ENCODE assay signal across 8 mouse cellular contexts in genomic region chr3:142281093-142281445, GRCm38 (mm10).
DNase-seq lines count a peak whose midpoint lies in the region; ATAC-seq and TF ChIP-seq lines count a peak whose summit lies in the region.

No protein-coding gene starts in this region.

- no peaks in the 10 kb centered on the region for H3K79me2 ChIP-seq in CH12.LX (replicated peaks; ENCODE audit: control insufficient read depth, extremely low read depth, insufficient read depth, poor library complexity, severe bottlenecking)

- DNase-seq in heart, postnatal 0 days (ENCODE audit: low spot score) = peak; percentile 51
- DNase-seq in heart, postnatal 14 days = no peak
- DNase-seq in CH12.LX (ENCODE audit: extremely low read depth) = peak; percentile 55
- DNase-seq in adipocyte (ENCODE audit: low spot score) = no peak
- DNase-seq in gastrocnemius, postnatal 4 days (ENCODE audit: low spot score in 2 of 2) = no peak
- no peak for DNase-seq in left cerebral cortex, postnatal 25 days (ENCODE audit: low spot score in 2 of 2)

- H3K4me1 ChIP-seq in heart, postnatal 0 days (ENCODE audit: control insufficient read depth, insufficient read depth) = peaks cover 20% of the 10 kb centered on the region
- H3K4me1 ChIP-seq in CH12.LX (ENCODE audit: control insufficient read depth in 1 of 2, insufficient read depth in 2 of 2) = peaks cover 0 to 16% of the 10 kb centered on the region in 2 experiments; a peak in 2 of 4 replicates

- no peak for TF ChIP-seq POLR2A in CH12.LX (IDR thresholded peaks at IDR 0.05; ENCODE audit: low read depth, low read length)

- peak; percentile 79 for ATAC-seq in heart, postnatal 0 days (ENCODE audit: insufficient read depth, low read depth)
- ATAC-seq in granulocyte monocyte progenitor cell, adult 5-6 weeks (replicated peaks; ENCODE audit: poor library complexity, severe bottlenecking) = peak; percentile 75
- 0 out of 2 replicates have a peak, but pooled peaks have one; percentile 28 for ATAC-seq in monocyte, adult 5-6 weeks (replicated peaks; ENCODE audit: insufficient number of reproducible peaks, low FRiP score, low TSS enrichment, poor library complexity, severe bottlenecking)

- intact Hi-C loops in heart, postnatal 14 days (cut with DNase I) = loop anchor here (2.0 kb wide), 1 partner anchor 196 kb away; no protein-coding TSS in a partner anchor
- intact Hi-C loops in left cerebral cortex, postnatal 25 days (cut with DNase I) = no loop called here

- no peak overlapping the region; the same call in 1 of the 2 replicates for H3K4me2 ChIP-seq in heart, postnatal 0 days (ENCODE audit: low read depth, low read length)
- H3K4me2 ChIP-seq in CH12.LX (ENCODE audit: insufficient read depth, low read depth, poor library complexity, severe bottlenecking) = no peak overlapping the region

- H3K9me3 ChIP-seq in heart, postnatal 0 days (replicated peaks; ENCODE audit: control insufficient read depth, low read length) = no peaks in the 10 kb centered on the region
- H3K9me3 ChIP-seq in CH12.LX (replicated peaks; ENCODE audit: low read length) = peaks cover 5% of the 10 kb centered on the region

- in situ Hi-C loops in CH12.LX (cut with MboI; ENCODE audit: low pct_ligation_motif_present, low pct_unique_long_range_greater_than_20kb, low sequenced_read_pairs) = loop anchor here (25.0 kb wide), 1 partner anchor 431 kb away; the partner anchor contains the start of gene Kyat3

- TF ChIP-seq RAD21 in CH12.LX (IDR thresholded peaks at IDR 0.05; ENCODE audit: low read depth, low read length) = no peak

- no peak for TF ChIP-seq EP300 in heart, postnatal 0 days (IDR thresholded peaks at IDR 0.05; ENCODE audit: low read depth)
- no peak for TF ChIP-seq EP300 in CH12.LX (IDR thresholded peaks at IDR 0.05; ENCODE audit: low read length)

- 0 out of 2 replicates have a peak overlapping the region, but pooled peaks have one; percentile 41 for H3K27ac ChIP-seq in heart, postnatal 0 days (ENCODE audit: low read depth)
- H3K27ac ChIP-seq in CH12.LX (ENCODE audit: insufficient read depth, low read depth) = no peak overlapping the region

- no peak overlapping the region for H3K9ac ChIP-seq in heart, postnatal 0 days (replicated peaks; ENCODE audit: low read depth, low read length)
- no peak overlapping the region for H3K9ac ChIP-seq in CH12.LX (ENCODE audit: insufficient read depth, low read depth)

- H3K36me3 ChIP-seq in heart, postnatal 0 days (replicated peaks; ENCODE audit: control insufficient read depth, insufficient read depth, low read length) = peaks cover 25% of the 10 kb centered on the region
- H3K36me3 ChIP-seq in CH12.LX (replicated peaks in 1 of 2; ENCODE audit: control insufficient read depth in 1 of 2, insufficient read depth in 1 of 2, low read length in 1 of 2) = peaks cover 0 to 20% of the 10 kb centered on the region in 2 experiments

- 24% methylated on average over 1 of the region's 1 CpGs for WGBS in heart, postnatal 0 days

- no peak for TF ChIP-seq CTCF in heart, postnatal 0 days (IDR thresholded peaks at IDR 0.05; ENCODE audit: low read depth)
- TF ChIP-seq CTCF in CH12.LX (conservative IDR thresholded peaks at IDR 0.05 in 1 of 2, IDR thresholded peaks at IDR 0.05 in 1 of 2; ENCODE audit: low read depth in 2 of 2, low read length in 2 of 2) = no peak

- dilution Hi-C loops in CH12.LX (cut with MboI; ENCODE audit: extremely low pct_ligation_motif_present, extremely low pct_unique_long_range_greater_than_20kb, low sequenced_read_pairs) = no loop called here

- H3K27me3 ChIP-seq in heart, postnatal 0 days (ENCODE audit: control insufficient read depth, insufficient read depth, low read length) = no peaks in the 10 kb centered on the region
- H3K27me3 ChIP-seq in CH12.LX (replicated peaks) = no peaks in the 10 kb centered on the region

- no peak overlapping the region for H3K4me3 ChIP-seq in heart, postnatal 0 days (ENCODE audit: low read depth, low read length)
- no peak overlapping the region for H3K4me3 ChIP-seq in CH12.LX (replicated peaks in 1 of 3; ENCODE audit: low read depth in 2 of 3, low read length in 2 of 3, poor library complexity in 1 of 3)

TF ChIP-seq in CH12.LX, 34 proteins besides CTCF, POLR2A, EP300 and RAD21:
- TF ChIP-seq POLR2AphosphoS2 (IDR thresholded peaks at IDR 0.05; ENCODE audit: low read depth, low read length) (no peak), USF1 (IDR thresholded peaks at IDR 0.05; ENCODE audit: low read depth, low read length) (no peak), MYC (IDR thresholded peaks at IDR 0.05; ENCODE audit: low read depth, low read length) (no peak), MXI1 (IDR thresholded peaks at IDR 0.05; ENCODE audit: low read depth, low read length) (no peak), SIN3A (IDR thresholded peaks at IDR 0.05; ENCODE audit: low read length) (no peak), ZKSCAN1 (IDR thresholded peaks at IDR 0.05; ENCODE audit: borderline replicate concordance, low read depth, low read length) (no peak), ELF1 (IDR thresholded peaks at IDR 0.05; ENCODE audit: low read depth, low read length) (no peak), NELFE (IDR thresholded peaks at IDR 0.05; ENCODE audit: low read depth, low read length) (no peak), CHD2 (IDR thresholded peaks at IDR 0.05; ENCODE audit: low read length) (no peak), JUND (conservative IDR thresholded peaks at IDR 0.05; ENCODE audit: low read depth, low read length) (no peak), PAX5 (IDR thresholded peaks at IDR 0.05; ENCODE audit: low read length) (no peak), E2F4 (IDR thresholded peaks at IDR 0.05; ENCODE audit: insufficient replicate concordance, low read depth, low read length) (no peak), GABPA (IDR thresholded peaks at IDR 0.05; ENCODE audit: insufficient replicate concordance, low read depth, low read length) (no peak), NRF1 (IDR thresholded peaks at IDR 0.05; ENCODE audit: low read depth, low read length) (no peak)

Comparison
In these comparisons a context has a peak if more than half of its experiments do, and no peak if none do; other contexts are left out.
1. DNase-seq: peak in heart, postnatal 0 days (single experiment) and CH12.LX (single experiment); none in heart, postnatal 14 days (0 of 2), adipocyte (single experiment), gastrocnemius, postnatal 4 days (0 of 2) and left cerebral cortex, postnatal 25 days (0 of 2).
2. ATAC-seq: peak in every context shown above with its lines; median percentile 79 in heart, postnatal 0 days; 75 in granulocyte monocyte progenitor cell, adult 5-6 weeks; 28 in monocyte, adult 5-6 weeks.